Mouse (Mus musculus) forebrain, embryonic 11.5 days (tissue): Measurements from ENCODE around the gene Coa3. TPM values are rescaled to one million over a fixed set of nuclear protein-coding genes. Genes with fewer than 3 reads are reported as not detected.

Experiments used
- ATAC-seq: fragments of 200-750 bp; cut with Nextera tagmentation; replicated peaks from 2 replicates; pipeline ENCODE4 v1.8.0; 2017; ENCODE audit warnings: moderate TSS enrichment; ENCODE audit not compliant: low FRiP score
- DNase-seq: peaks from one replicate; pipeline ENCODE4 v3.0.0-alpha.2; 2017; ENCODE audit warnings: low spot score
- H3K27ac ChIP-seq: fragments of 300-500 bp; sonication (generic); 2 replicates; pipeline ENCODE4 v1.5.1; 2014; ENCODE audit warnings: low read depth, low read length
- H3K27me3 ChIP-seq: fragments of 300-500 bp; sonication (generic); 2 replicates; pipeline ENCODE4 v1.6.1; 2014; ENCODE audit warnings: mild to moderate bottlenecking, low read length, mixed read lengths; ENCODE audit not compliant: control insufficient read depth, insufficient read depth
- H3K36me3 ChIP-seq: fragments of 300-500 bp; sonication (generic); 2 replicates; pipeline ENCODE4 v1.6.1; 2014; ENCODE audit warnings: mild to moderate bottlenecking, low read length, moderate library complexity, mixed read lengths; ENCODE audit not compliant: control insufficient read depth, insufficient read depth
- H3K4me1 ChIP-seq: fragments of 300-500 bp; sonication (generic); replicated peaks from 2 replicates; pipeline ENCODE4 v1.6.1; 2014; ENCODE audit warnings: low read length, mixed read lengths; ENCODE audit not compliant: control insufficient read depth, insufficient read depth
- H3K4me2 ChIP-seq: fragments of 300-500 bp; sonication (generic); 2 replicates; pipeline ENCODE4 v1.6.1; 2014; ENCODE audit warnings: low read depth, mild to moderate bottlenecking, low read length, moderate library complexity, mixed read lengths; ENCODE audit not compliant: severe bottlenecking
- H3K4me3 ChIP-seq: fragments of 300-500 bp; sonication (generic); 2 replicates; pipeline ENCODE4 v1.5.1; 2014; ENCODE audit warnings: low read depth, low read length
- H3K9ac ChIP-seq: fragments of 300-500 bp; sonication (generic); 2 replicates; pipeline ENCODE4 v1.6.1; 2014; ENCODE audit warnings: low read length
- H3K9me3 ChIP-seq: fragments of 300-500 bp; sonication (generic); 2 replicates; pipeline ENCODE4 v1.6.1; 2016; ENCODE audit warnings: low read length, mixed read lengths; ENCODE audit not compliant: control insufficient read depth
- WGBS: fragments of 180-500 bp; shearing (Covaris S2); extraction: QIAGEN DNeasy Blood & Tissue Kit; methylation state at CpG from one replicate; pipeline ENCODE4 v1.1.7; 2014; 5-methylcytosine and 5-hydroxymethylcytosine counted together
- polyA plus RNA-seq: library from polyadenylated mRNA; unstranded; fragments of >200 nt; fragmentation: Nextera tagmentation; extraction: Ambion mirVana; gene quantifications from 2 replicates; pipeline ENCODE4 v1.2.1, GENCODE M21; 2014

The Coa3 gene
- polyA plus RNA-seq, 1 experiment from 2014 or later = 181 TPM

DNA sequence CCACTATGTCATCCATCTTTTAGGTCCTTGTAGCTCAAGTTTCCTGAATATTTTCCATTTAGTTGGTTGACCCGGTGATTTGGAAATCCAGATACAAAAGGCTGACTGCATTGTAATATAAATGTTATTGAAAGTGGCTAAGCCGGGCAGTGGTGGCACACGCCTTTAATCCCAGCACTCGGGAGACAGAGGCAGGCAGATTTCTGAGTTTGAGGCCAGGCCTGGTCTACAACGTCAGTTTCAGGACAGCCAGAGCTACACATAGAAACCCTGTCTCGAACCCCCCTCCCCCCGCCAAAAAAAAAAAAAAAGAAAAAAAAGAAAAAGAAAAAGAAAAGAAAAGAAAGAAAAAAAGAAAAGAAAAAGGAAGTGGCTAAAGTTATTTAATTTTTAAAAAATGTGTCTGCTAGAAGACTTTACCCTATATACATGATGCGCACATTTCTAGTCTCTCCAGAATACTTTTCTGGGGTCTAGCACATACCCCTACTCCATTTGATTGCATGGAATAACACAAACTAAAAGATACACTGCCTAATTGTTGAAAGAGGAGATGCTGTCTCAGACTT, 36.3 kb upstream of the Coa3 start:
- Histone ChIP-seq H3K9me3 (no peaks in the 10 kb centered on the region), H3K9ac (peak overlapping the region; percentile 88), H3K4me1 (peaks cover 2% of the 10 kb centered on the region; the same call in 1 of the 2 replicates), H3K27ac (no peak overlapping the region; the same call in 1 of the 2 replicates), H3K4me3 (peak overlapping the region; percentile 86), H3K36me3 (peaks cover 4% of the 10 kb centered on the region; the same call in 1 of the 2 replicates), H3K27me3 (no peaks in the 10 kb centered on the region), H3K4me2 (peak overlapping the region; percentile 60)
- WGBS = 83% methylated on average over 8 of the region's 8 CpGs
- ATAC-seq (no peak), DNase-seq (no peak)

DNA sequence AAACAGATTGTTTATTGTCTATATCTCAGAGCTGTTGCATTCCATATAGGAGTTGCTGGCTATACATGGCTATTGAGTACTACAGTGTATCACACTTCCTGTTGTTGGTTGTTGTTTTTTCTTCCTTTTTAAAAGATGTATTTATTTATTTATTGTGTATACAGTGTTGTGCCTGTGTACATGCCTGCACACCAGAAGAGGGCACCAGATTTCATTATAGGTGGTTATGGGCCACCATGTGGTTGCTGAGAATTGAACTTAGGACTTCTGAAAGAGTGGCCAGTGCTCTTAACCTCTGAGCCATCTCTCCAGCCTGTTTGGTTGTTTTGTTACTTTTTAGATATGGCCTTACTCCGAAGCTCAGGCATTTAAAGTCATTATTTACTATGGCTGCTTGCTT, 35.7 kb upstream of the Coa3 start:
- no peak for ATAC-seq
- no peak overlapping the region for H3K27ac ChIP-seq
- peaks cover 2% of the 10 kb centered on the region; the same call in 1 of the 2 replicates for H3K4me1 ChIP-seq
- 96% methylated on average over 1 of the region's 1 CpGs for WGBS
- no peaks in the 10 kb centered on the region for H3K27me3 ChIP-seq
- H3K9ac ChIP-seq = no peak overlapping the region
- no peak overlapping the region for H3K4me3 ChIP-seq
- DNase-seq = no peak
- H3K36me3 ChIP-seq = peaks cover 2% of the 10 kb centered on the region; the same call in 1 of the 2 replicates
- H3K9me3 ChIP-seq = no peaks in the 10 kb centered on the region
- no peak overlapping the region for H3K4me2 ChIP-seq

DNA sequence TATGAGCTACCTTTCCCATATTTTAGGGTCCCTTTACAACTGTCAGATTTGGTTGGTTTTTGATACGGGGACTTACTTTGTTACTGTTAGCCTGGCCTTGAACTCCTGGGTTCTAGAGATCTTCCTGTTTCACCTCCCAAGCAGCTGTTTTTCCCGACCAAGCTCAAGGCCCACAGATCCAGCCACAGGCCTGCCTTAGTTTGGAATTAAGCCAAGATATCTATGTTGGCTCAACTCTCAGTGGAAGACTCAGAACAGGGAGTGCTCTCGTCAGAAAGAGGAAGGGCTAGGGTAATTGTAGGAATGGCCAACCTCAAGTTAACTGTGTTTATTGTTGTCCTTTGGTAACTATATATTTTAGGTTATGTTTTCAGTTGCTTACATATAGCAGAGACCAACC, 33.2 kb upstream of the Coa3 start:
- no peak for ATAC-seq
- Histone ChIP-seq H3K27me3 (no peaks in the 10 kb centered on the region), H3K36me3 (no peaks in the 10 kb centered on the region), H3K4me2 (no peak overlapping the region), H3K27ac (no peak overlapping the region), H3K4me3 (no peak overlapping the region), H3K9ac (no peak overlapping the region), H3K9me3 (no peaks in the 10 kb centered on the region), H3K4me1 (0 out of 2 replicates have a peak, but pooled peaks cover 2% of the 10 kb centered on the region)
- DNase-seq = no peak
- WGBS = 84% methylated on average over 3 of the region's 3 CpGs

DNA sequence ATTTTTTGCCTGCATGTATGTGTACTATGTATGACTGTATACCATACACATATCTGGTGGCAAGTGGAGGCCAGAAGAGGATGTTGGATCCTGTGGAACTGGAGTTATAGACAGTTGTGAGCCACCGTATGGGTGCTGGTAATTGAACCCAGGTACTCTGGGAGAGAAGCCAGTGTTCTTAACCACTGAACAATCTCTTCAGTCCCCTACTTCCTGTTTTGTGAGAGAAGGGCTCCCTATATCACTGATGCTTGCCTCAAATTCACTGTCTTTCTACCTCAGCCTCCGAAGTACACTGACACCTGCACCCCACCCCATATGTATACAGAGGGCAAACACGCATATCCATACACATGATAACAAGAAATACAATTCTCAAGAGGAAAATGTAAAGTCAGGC, 32.2 kb upstream of the Coa3 start:
- ATAC-seq (no peak), DNase-seq (no peak)
- no peaks in the 10 kb centered on the region for H3K9me3 ChIP-seq
- no peak overlapping the region for H3K4me2 ChIP-seq
- no peaks in the 10 kb centered on the region for H3K27me3 ChIP-seq
- H3K4me3 ChIP-seq = no peak overlapping the region
- no peaks in the 10 kb centered on the region for H3K4me1 ChIP-seq
- H3K36me3 ChIP-seq = no peaks in the 10 kb centered on the region
- H3K27ac ChIP-seq = no peak overlapping the region
- WGBS = 93% methylated on average over 3 of the region's 3 CpGs
- no peak overlapping the region for H3K9ac ChIP-seq

DNA sequence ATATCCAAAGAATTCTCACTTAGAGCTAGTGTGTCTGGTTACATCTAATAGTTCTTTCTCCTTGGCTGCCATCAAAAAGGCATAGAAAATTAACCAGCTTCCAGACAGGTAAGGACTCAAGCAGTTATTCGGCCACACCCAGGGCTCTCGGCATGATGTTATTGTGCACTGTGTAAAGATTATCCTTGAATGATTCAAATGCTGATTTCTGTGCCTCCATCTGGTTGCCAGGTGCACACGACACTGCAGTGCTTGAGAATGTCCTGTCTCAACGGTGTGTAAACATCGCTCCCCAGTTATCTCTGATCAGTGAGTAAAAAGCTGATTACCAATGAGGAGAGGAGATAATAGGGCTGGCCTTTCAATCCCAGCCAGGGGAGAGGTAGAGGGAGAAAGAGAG, 28.8 kb upstream of the Coa3 start:
- H3K4me1 ChIP-seq = no peaks in the 10 kb centered on the region
- DNase-seq (no peak), ATAC-seq (no peak)
- no peak overlapping the region for H3K9ac ChIP-seq
- H3K9me3 ChIP-seq = no peaks in the 10 kb centered on the region
- no peak overlapping the region for H3K4me3 ChIP-seq
- H3K36me3 ChIP-seq = no peaks in the 10 kb centered on the region
- WGBS = 46% methylated on average over 5 of the region's 5 CpGs
- H3K27me3 ChIP-seq = no peaks in the 10 kb centered on the region
- H3K4me2 ChIP-seq = no peak overlapping the region
- H3K27ac ChIP-seq = no peak overlapping the region

DNA sequence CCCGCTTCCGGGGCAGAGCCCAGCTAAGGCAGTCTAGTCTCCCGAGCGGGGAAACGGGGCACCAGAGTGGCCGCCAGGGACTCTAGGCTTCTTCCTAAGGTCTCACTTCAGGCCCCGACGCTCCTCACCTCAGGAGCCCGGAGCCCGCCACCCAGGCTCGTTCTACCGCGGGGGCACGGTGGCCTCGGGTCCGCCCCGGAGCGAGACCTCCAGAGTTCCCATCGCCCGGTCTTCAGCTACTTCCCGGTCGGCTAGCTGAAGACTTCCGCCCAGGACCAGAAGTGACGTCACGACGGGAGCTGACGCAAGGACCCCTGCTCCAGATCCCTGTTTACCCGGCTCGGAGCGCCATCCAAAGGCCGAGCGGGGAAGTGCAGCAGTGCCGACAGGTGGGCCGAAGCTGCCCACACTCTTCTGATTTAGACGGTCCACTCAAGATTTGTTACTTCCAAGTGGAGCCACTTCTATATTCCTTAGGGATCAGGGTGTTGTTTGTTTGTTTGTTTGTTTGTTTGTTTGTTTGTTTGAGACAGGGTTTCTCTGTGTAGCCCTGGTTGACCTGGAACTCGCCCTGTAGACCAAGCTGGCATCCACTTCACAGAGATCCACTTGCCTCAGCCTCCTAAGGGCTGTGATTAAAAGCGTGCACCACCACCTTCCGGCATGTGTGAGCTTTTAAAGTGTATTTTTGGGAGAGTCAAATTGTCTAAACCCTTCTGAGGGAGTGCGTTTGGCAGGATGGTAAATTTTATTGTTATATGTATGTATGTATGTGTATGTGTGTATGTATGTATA, 23.3 kb upstream of the Coa3 start, which contains the start of gene Becn1:
Becn1 (minus strand) TSS at position 283 of the 795 bp plus-strand sequence.
- peak within 1 kb of the TSS; percentile 82 for H3K9ac ChIP-seq
- DNase-seq (peak; percentile 98), ATAC-seq (peak; percentile 88)
- H3K27me3 ChIP-seq = no peaks in the 10 kb centered on the region
- 7% methylated on average over 39 of the region's 39 CpGs for WGBS
- no peaks in the 10 kb centered on the region for H3K9me3 ChIP-seq
- peak within 1 kb of the TSS; percentile 90 for H3K4me3 ChIP-seq
- no peaks in the 10 kb centered on the region for H3K36me3 ChIP-seq
- peak within 1 kb of the TSS; percentile 99 for H3K4me2 ChIP-seq
- peaks cover 8% of the 10 kb centered on the region for H3K4me1 ChIP-seq
- H3K27ac ChIP-seq = no peak within 1 kb of the TSS

DNA sequence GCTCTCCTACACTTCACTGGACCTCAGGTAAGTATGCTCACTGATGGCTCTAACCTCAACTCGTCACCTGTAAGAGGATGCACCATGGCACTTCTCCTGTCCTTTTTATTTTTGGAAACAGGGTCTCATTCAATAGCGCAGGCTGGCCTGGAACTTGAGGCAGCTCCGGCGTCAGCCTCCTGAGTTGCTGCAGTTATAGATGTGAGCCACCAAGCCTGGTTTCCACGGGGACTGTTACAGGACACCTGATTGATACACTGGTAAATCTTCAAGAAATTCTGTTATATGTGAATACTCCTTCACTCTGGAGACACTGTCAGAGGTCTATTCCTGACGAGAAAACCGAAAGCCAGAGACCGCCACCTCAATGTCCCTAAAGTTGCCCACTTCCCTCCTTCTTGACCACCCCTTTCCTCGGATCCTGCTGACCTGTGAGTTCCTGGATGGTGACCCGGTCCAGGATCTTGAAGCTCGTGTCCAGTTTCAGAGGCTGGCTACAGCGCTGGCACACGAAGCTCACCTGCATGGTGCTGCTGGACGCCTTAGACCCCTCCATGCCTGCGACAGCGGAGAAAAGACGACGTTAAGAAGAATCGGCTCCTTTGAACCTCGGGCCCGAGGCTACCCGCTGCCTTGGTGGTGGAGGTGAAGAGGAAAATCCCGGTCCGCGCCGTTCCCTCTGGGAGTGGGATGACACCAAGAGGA, 22.5 kb upstream of the Coa3 start:
- 13% methylated on average over 26 of the region's 26 CpGs for WGBS
- peak overlapping the region; percentile 82 for H3K9ac ChIP-seq
- no peak for ATAC-seq
- peak overlapping the region; percentile 90 for H3K4me3 ChIP-seq
- no peak overlapping the region for H3K27ac ChIP-seq
- peak overlapping the region; percentile 99 for H3K4me2 ChIP-seq
- H3K4me1 ChIP-seq = peaks cover 8% of the 10 kb centered on the region
- no peaks in the 10 kb centered on the region for H3K27me3 ChIP-seq
- DNase-seq = no peak
- H3K36me3 ChIP-seq = no peaks in the 10 kb centered on the region
- H3K9me3 ChIP-seq = no peaks in the 10 kb centered on the region

DNA sequence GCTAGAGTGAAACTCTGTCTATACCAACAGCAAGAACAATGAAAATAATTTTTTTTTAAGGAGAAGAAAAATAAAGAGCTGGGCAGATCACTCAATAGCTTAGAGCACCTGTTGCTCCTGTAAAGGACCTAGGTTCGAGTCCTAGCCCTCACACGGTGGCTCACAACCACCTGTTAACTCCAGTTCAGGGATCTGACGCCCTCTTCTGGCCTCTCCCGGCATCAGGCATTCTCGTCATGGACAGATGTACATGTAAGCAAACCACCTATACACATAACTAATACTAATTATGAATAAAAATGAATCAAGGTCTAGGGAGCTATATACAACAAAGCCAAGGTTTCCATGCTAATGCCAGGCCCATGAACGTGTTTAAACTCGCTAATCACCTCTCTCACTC, 22.0 kb upstream of the Coa3 start:
- Histone ChIP-seq H3K9ac (no peak overlapping the region), H3K4me3 (no peak overlapping the region; the same call in 1 of the 2 replicates), H3K27me3 (no peaks in the 10 kb centered on the region), H3K4me2 (peak overlapping the region; percentile 99), H3K36me3 (no peaks in the 10 kb centered on the region), H3K9me3 (no peaks in the 10 kb centered on the region), H3K4me1 (peaks cover 8% of the 10 kb centered on the region), H3K27ac (no peak overlapping the region)
- 65% methylated on average over 7 of the region's 7 CpGs for WGBS
- ATAC-seq (no peak), DNase-seq (no peak)
